Mouse (Mus musculus): Measurements from ENCODE around the gene BC107364. TPM values are rescaled to one million over a fixed set of nuclear protein-coding genes. Genes with fewer than 3 reads are reported as not detected.
"Not testable (repeated sequence)": the region's sequence is repeated elsewhere in the genome, so short reads cannot be mapped to it uniquely, and the experiment has no call there.

Gene BC107364
- polyA plus RNA-seq, 1 experiment, result not detected

- Histone ChIP-seq H3K4me1 (ENCODE audit: control insufficient read depth, insufficient read depth, insufficient read length) (peaks cover 3% of the 10 kb centered on the region; the same call in 1 of the 2 replicates), H3K27ac (ENCODE audit: insufficient read depth, low read length) (no peak overlapping the region), H3K27me3 (ENCODE audit: control insufficient read depth, insufficient read depth, low read length) (no peaks in the 10 kb centered on the region), H3K4me3 (ENCODE audit: extremely low read depth, insufficient read depth, insufficient read length) (peak overlapping the region; percentile 12; the same call in 1 of the 2 replicates), H3K36me3 (ENCODE audit: control insufficient read depth, insufficient read depth, low read length) (no peaks in the 10 kb centered on the region)
- DNase-seq (ENCODE audit: low read depth in 1 of 2, low spot score in 2 of 2), result peak; percentile 43 to 65
- TF ChIP-seq POLR2A (IDR thresholded peaks at IDR 0.05; ENCODE audit: low read depth, low read length), result no peak
- TF ChIP-seq CTCF (IDR thresholded peaks at IDR 0.05; ENCODE audit: extremely low read depth, insufficient read depth, insufficient read length, insufficient replicate concordance), result peak; percentile 37; the same call in 1 of the 2 replicates
- 1% methylated on average over 19 of the region's 19 CpGs for whole genome bisulfite sequencing
These were observed 45.4 kb upstream of the BC107364 start for GRCm38 (mm10) chr3:96497451-96498028.

- H3K27ac ChIP-seq (ENCODE audit: insufficient read depth, low read length); H3K36me3 ChIP-seq (ENCODE audit: control insufficient read depth, insufficient read depth, low read length); DNase-seq (ENCODE audit: low read depth in 1 of 2, low spot score in 2 of 2); H3K4me1 ChIP-seq (ENCODE audit: control insufficient read depth, insufficient read depth, insufficient read length); H3K4me3 ChIP-seq (ENCODE audit: extremely low read depth, insufficient read depth, insufficient read length); H3K27me3 ChIP-seq (ENCODE audit: control insufficient read depth, insufficient read depth, low read length): not testable (repeated sequence)
- WGBS, result 74% methylated on average over 14 of the region's 14 CpGs
These were observed 44.6 kb upstream of the BC107364 start for GRCm38 (mm10) chr3:96496620-96497275.

GRCm38 (mm10) chr3:96496216-96496615, 44.1 kb upstream of the BC107364 start:
- DNase-seq (ENCODE audit: low read depth in 1 of 2, low spot score in 2 of 2), result no peak
- no peak overlapping the region for H3K27ac ChIP-seq (ENCODE audit: insufficient read depth, low read length)
- H3K4me3 ChIP-seq (ENCODE audit: extremely low read depth, insufficient read depth, insufficient read length), result no peak overlapping the region
- H3K27me3 ChIP-seq (ENCODE audit: control insufficient read depth, insufficient read depth, low read length), result no peaks in the 10 kb centered on the region
- peaks cover 3% of the 10 kb centered on the region; the same call in 1 of the 2 replicates for H3K4me1 ChIP-seq (ENCODE audit: control insufficient read depth, insufficient read depth, insufficient read length)
- no peaks in the 10 kb centered on the region for H3K36me3 ChIP-seq (ENCODE audit: control insufficient read depth, insufficient read depth, low read length)
- 92% methylated on average over 7 of the region's 7 CpGs for WGBS
- TF ChIP-seq POLR2A (IDR thresholded peaks at IDR 0.05; ENCODE audit: low read depth, low read length) (no peak), CTCF (IDR thresholded peaks at IDR 0.05; ENCODE audit: extremely low read depth, insufficient read depth, insufficient read length, insufficient replicate concordance) (no peak)

DNA sequence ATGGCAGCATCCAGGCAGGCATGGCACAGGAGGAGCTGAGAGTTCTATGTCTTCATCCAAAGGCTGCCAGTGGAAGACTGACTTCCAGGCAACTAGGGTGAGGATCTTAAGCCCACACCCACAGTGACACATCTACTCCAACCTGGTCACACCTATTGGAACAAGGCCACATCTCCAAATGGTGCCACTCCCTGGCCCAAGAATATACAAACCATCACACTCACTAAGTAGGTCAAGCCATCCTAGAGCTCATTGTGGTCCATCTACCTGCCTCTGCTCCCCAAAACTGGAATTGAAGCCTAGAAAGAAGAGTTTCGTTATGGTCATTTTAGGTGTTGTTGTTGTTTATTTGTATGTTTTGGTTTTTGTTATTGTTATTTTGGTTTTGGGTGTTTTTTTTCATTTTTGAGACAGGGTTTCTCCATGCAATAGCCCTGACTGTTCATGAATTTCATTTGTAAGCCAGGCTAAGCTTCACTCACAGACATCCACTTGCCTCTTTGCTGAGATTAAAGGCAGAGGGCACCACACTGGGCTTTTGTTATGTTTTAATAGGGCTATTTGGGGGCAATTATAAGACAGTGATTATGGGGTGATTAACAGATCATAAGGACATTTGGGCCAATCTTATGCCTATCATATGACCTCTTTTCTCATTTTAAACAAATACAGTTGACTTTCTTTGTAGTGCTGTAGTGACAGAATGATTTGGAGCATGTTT, 43.5 kb upstream of the BC107364 start:
- Histone ChIP-seq H3K36me3 (ENCODE audit: control insufficient read depth, insufficient read depth, low read length) (no peaks in the 10 kb centered on the region), H3K4me1 (ENCODE audit: control insufficient read depth, insufficient read depth, insufficient read length) (peaks cover 3% of the 10 kb centered on the region; the same call in 1 of the 2 replicates), H3K4me3 (ENCODE audit: extremely low read depth, insufficient read depth, insufficient read length) (no peak overlapping the region), H3K27me3 (ENCODE audit: control insufficient read depth, insufficient read depth, low read length) (no peaks in the 10 kb centered on the region), H3K27ac (ENCODE audit: insufficient read depth, low read length) (no peak overlapping the region)
- no peak for DNase-seq (ENCODE audit: low read depth in 1 of 2, low spot score in 2 of 2)
- TF ChIP-seq CTCF (IDR thresholded peaks at IDR 0.05; ENCODE audit: extremely low read depth, insufficient read depth, insufficient read length, insufficient replicate concordance), result no peak
- no peak for TF ChIP-seq POLR2A (IDR thresholded peaks at IDR 0.05; ENCODE audit: low read depth, low read length)
- WGBS, result 94% methylated on average over 1 of the region's 1 CpGs

DNA sequence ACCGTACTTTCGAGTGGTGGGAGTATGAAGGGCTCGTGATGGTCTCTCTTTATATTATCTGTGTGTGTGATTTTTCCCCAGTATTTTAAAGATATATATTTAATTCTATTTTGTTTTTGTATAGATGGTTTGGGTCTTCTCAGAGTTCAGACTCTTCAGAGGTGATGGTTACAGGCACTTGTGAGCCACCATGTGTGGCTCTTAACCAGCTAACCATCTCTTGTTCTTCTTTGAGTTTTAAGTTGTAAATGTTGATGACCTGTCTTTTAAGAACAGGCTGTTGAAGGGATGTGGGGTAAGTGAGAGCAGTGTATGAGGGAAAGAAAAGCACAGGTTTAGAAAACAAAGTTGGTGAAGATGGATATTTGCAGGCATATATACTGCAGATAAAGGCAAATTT, 42.8 kb upstream of the BC107364 start:
- Histone ChIP-seq H3K4me3 (ENCODE audit: extremely low read depth, insufficient read depth, insufficient read length) (no peak overlapping the region), H3K36me3 (ENCODE audit: control insufficient read depth, insufficient read depth, low read length) (no peaks in the 10 kb centered on the region), H3K4me1 (ENCODE audit: control insufficient read depth, insufficient read depth, insufficient read length) (peaks cover 3% of the 10 kb centered on the region; the same call in 1 of the 2 replicates), H3K27me3 (ENCODE audit: control insufficient read depth, insufficient read depth, low read length) (no peaks in the 10 kb centered on the region), H3K27ac (ENCODE audit: insufficient read depth, low read length) (no peak overlapping the region)
- 100% methylated on average over 3 of the region's 3 CpGs for WGBS
- no peak for TF ChIP-seq POLR2A (IDR thresholded peaks at IDR 0.05; ENCODE audit: low read depth, low read length)
- no peak for TF ChIP-seq CTCF (IDR thresholded peaks at IDR 0.05; ENCODE audit: extremely low read depth, insufficient read depth, insufficient read length, insufficient replicate concordance)
- DNase-seq (ENCODE audit: low read depth in 1 of 2, low spot score in 2 of 2), result no peak

- not testable (repeated sequence) for H3K27ac ChIP-seq (ENCODE audit: insufficient read depth, low read length); H3K36me3 ChIP-seq (ENCODE audit: control insufficient read depth, insufficient read depth, low read length); H3K4me1 ChIP-seq (ENCODE audit: control insufficient read depth, insufficient read depth, insufficient read length); H3K4me3 ChIP-seq (ENCODE audit: extremely low read depth, insufficient read depth, insufficient read length); H3K27me3 ChIP-seq (ENCODE audit: control insufficient read depth, insufficient read depth, low read length); DNase-seq (ENCODE audit: low read depth in 1 of 2, low spot score in 2 of 2)
- over 99% methylated on average over 6 of the region's 11 CpGs for WGBS
These were observed 42.4 kb upstream of the BC107364 start for GRCm38 (mm10) chr3:96494456-96494855.

GRCm38 (mm10) chr3:96489636-96490035, 37.5 kb upstream of the BC107364 start:
- not testable (repeated sequence) for H3K27me3 ChIP-seq (ENCODE audit: control insufficient read depth, insufficient read depth, low read length); H3K36me3 ChIP-seq (ENCODE audit: control insufficient read depth, insufficient read depth, low read length)
- WGBS, result 65% methylated on average over 7 of the region's 8 CpGs

GRCm38 (mm10) chr3:96488907-96489629, 37.0 kb upstream of the BC107364 start:
- not testable (repeated sequence) for H3K4me1 ChIP-seq (ENCODE audit: control insufficient read depth, insufficient read depth, insufficient read length); H3K36me3 ChIP-seq (ENCODE audit: control insufficient read depth, insufficient read depth, low read length); DNase-seq (ENCODE audit: low read depth in 1 of 2, low spot score in 2 of 2); H3K27me3 ChIP-seq (ENCODE audit: control insufficient read depth, insufficient read depth, low read length)
- peak overlapping the region; percentile 55; the same call in 1 of the 2 replicates for H3K4me3 ChIP-seq (ENCODE audit: extremely low read depth, insufficient read depth, insufficient read length)
- peak overlapping the region; percentile 85 for H3K27ac ChIP-seq (ENCODE audit: insufficient read depth, low read length)
- WGBS, result under 1% methylated on average over 9 of the region's 31 CpGs

More at GRCm38 (mm10) chr3:96489636-96490035, 37.5 kb upstream of the BC107364 start:
- peak overlapping the region; percentile 68 for H3K27ac ChIP-seq (ENCODE audit: insufficient read depth, low read length)
- not testable (repeated sequence) for DNase-seq (ENCODE audit: low read depth in 1 of 2, low spot score in 2 of 2); H3K4me3 ChIP-seq (ENCODE audit: extremely low read depth, insufficient read depth, insufficient read length); H3K4me1 ChIP-seq (ENCODE audit: control insufficient read depth, insufficient read depth, insufficient read length)

GRCm38 (mm10) chr3:96488290-96488906, 36.3 kb upstream of the BC107364 start:
- Histone ChIP-seq H3K27ac (ENCODE audit: insufficient read depth, low read length) (peak overlapping the region; percentile 97), H3K4me3 (ENCODE audit: extremely low read depth, insufficient read depth, insufficient read length) (peak overlapping the region; percentile 52)
- not testable (repeated sequence) for DNase-seq (ENCODE audit: low read depth in 1 of 2, low spot score in 2 of 2); H3K36me3 ChIP-seq (ENCODE audit: control insufficient read depth, insufficient read depth, low read length); H3K4me1 ChIP-seq (ENCODE audit: control insufficient read depth, insufficient read depth, insufficient read length); H3K27me3 ChIP-seq (ENCODE audit: control insufficient read depth, insufficient read depth, low read length)
- WGBS, result 0% methylated on average over 5 of the region's 55 CpGs

All from spleen, adult 2 months (tissue).